Mouse (Mus musculus) CD4-positive, CD25-positive, alpha-beta regulatory T cell, adult 4 months (primary cell): ENCODE measurements around the gene Ndufb6. TPM values are rescaled to one million over a fixed set of nuclear protein-coding genes. Genes with fewer than 3 reads are reported as not detected.

ENCODE experiments used
- polyA plus RNA-seq, 2 experiments: library from polyadenylated mRNA; unstranded; fragments of 100-300 nt; shearing (Covaris generic); gene quantifications; one replicate each; pipeline ENCODE4 v1.2.1; 2017

The Ndufb6 gene
- polyA plus RNA-seq, 2 experiments from 2014 or later, result 112 to 124 TPM

Other genes with a start within 250 kb of the Ndufb6 start
- 10 to 100 TPM; 18.8 to 30.0 TPM for gene Aco1, start 136.3 kb downstream of the Ndufb6 start, polyA plus RNA-seq
- gene Ddx58, start 39.6 kb downstream of the Ndufb6 start, polyA plus RNA-seq, result 100 to 1,000 TPM in 1 of 2 experiments, 10 to 100 TPM in 1; 85.3 to 103 TPM
- 10 to 100 TPM; 27.6 to 70.5 TPM for gene Smim27, start 9.8 kb downstream of the Ndufb6 start, polyA plus RNA-seq
- 10 to 100 TPM; 20.1 to 23.5 TPM for gene Topors, start 9.6 kb downstream of the Ndufb6 start, polyA plus RNA-seq
- under 1 TPM in 1 of 2 experiments, not detected in 1; 0.15 TPM for gene Tmem215, start 192.8 kb upstream of the Ndufb6 start, polyA plus RNA-seq